Mouse (Mus musculus) myocyte (in vitro differentiated cells): Measurements from ENCODE around the gene Mfsd4a. TPM values are rescaled to one million over a fixed set of nuclear protein-coding genes. Genes with fewer than 3 reads are reported as not detected.

Experiments used
- H3K27me3 ChIP-seq: one replicate; pipeline ENCODE4 v1.6.1; 2011; ENCODE audit not compliant: control insufficient read depth, insufficient read depth, insufficient read length
- H3K36me3 ChIP-seq: one replicate; pipeline ENCODE4 v1.6.1; 2011; ENCODE audit not compliant: control insufficient read depth, insufficient read depth
- H3K4me2 ChIP-seq: one replicate; pipeline ENCODE4 v1.6.1; 2011; ENCODE audit warnings: low read depth, control low read depth
- H3K4me3 ChIP-seq: one replicate; pipeline ENCODE4 v1.5.1; 2011; ENCODE audit warnings: mild to moderate bottlenecking, control low read depth, moderate library complexity
- H3K79me2 ChIP-seq: one replicate; pipeline ENCODE4 v1.6.1; 2011; ENCODE audit not compliant: control insufficient read depth, insufficient read depth
- H3ac ChIP-seq: one replicate; pipeline ENCODE4 v1.6.1; 2011; ENCODE audit not compliant: control insufficient read depth, insufficient read length
- CEBPB ChIP-seq: IDR thresholded peaks from 2 replicates; pipeline ENCODE4 v1.6.1; 2011; ENCODE audit warnings: mild to moderate bottlenecking, moderate library complexity; ENCODE audit not compliant: poor library complexity, insufficient read depth, severe bottlenecking
- E2F4 ChIP-seq: IDR thresholded peaks from one replicate; pipeline ENCODE4 v1.6.1; 2011; ENCODE audit warnings: mild to moderate bottlenecking, control low read depth, moderate library complexity; ENCODE audit not compliant: insufficient read depth
- MAX ChIP-seq: IDR thresholded peaks from one replicate; pipeline ENCODE4 v1.6.1; 2011; ENCODE audit warnings: low read depth, mild to moderate bottlenecking, control low read depth
- MYOD1 ChIP-seq, 3 experiments: IDR thresholded peaks; one replicate each; pipeline ENCODE4 v1.6.1; 2011; ENCODE audit warnings: control low read depth in 2 of 3, low read depth in 2 of 3, mild to moderate bottlenecking in 2 of 3, moderate library complexity in 1 of 3; ENCODE audit not compliant: insufficient read length in 2 of 3, control insufficient read depth in 1 of 3
- MYOG ChIP-seq, 3 experiments: IDR thresholded peaks; one replicate each; pipeline ENCODE4 v1.6.1; 2011; ENCODE audit warnings: control low read depth in 2 of 3, low read depth in 2 of 3, mild to moderate bottlenecking in 2 of 3; ENCODE audit not compliant: insufficient read length in 2 of 3, control insufficient read depth in 1 of 3, insufficient read depth in 1 of 3
- POLR2A ChIP-seq: IDR thresholded peaks from one replicate; pipeline ENCODE4 v1.6.1; 2011; ENCODE audit warnings: low read depth, mild to moderate bottlenecking, control low read depth, moderate library complexity; ENCODE audit not compliant: insufficient read length
- POLR2AphosphoS2 ChIP-seq: IDR thresholded peaks from one replicate; pipeline ENCODE4 v1.6.1; 2011; ENCODE audit warnings: low read depth, control low read depth; ENCODE audit not compliant: insufficient read length
- REST ChIP-seq: IDR thresholded peaks from one replicate; pipeline ENCODE4 v1.6.1; 2011; ENCODE audit warnings: mild to moderate bottlenecking, control low read depth, moderate library complexity; ENCODE audit not compliant: insufficient read depth, insufficient read length
- SRF ChIP-seq: IDR thresholded peaks from one replicate; pipeline ENCODE4 v1.6.1; 2011; ENCODE audit warnings: low read depth; ENCODE audit not compliant: control insufficient read depth, insufficient read length
- TCF12 ChIP-seq: IDR thresholded peaks from one replicate; pipeline ENCODE4 v1.6.1; 2011; ENCODE audit warnings: mild to moderate bottlenecking, control low read depth; ENCODE audit not compliant: poor library complexity, insufficient read depth, severe bottlenecking
- TCF3 ChIP-seq: IDR thresholded peaks from one replicate; pipeline ENCODE4 v1.6.1; 2011; ENCODE audit warnings: low read depth, control low read depth; ENCODE audit not compliant: insufficient read length
- USF1 ChIP-seq: IDR thresholded peaks from one replicate; pipeline ENCODE4 v1.6.1; 2011; ENCODE audit warnings: low read depth, mild to moderate bottlenecking, control low read depth, moderate library complexity
- polyA plus RNA-seq: library from polyadenylated mRNA; unstranded; fragments of >200 nt; fragmentation: generic; extraction: Trizol; gene quantifications from one replicate; pipeline ENCODE4 v1.2.1, GENCODE M21; 2012; ENCODE audit warnings: missing spikeins

Gene Mfsd4a
- polyA plus RNA-seq, 1 experiment: 9.6 TPM

GRCm38 (mm10) chr1:131993169-131994040 is 74.5 kb downstream of the Mfsd4a start:
- Histone ChIP-seq H3K79me2 (no peaks in the 10 kb centered on the region), H3K4me3 (no peak overlapping the region), H3K27me3 (no peaks in the 10 kb centered on the region), H3K4me2 (no peak overlapping the region), H3K36me3 (no peaks in the 10 kb centered on the region), H3ac (no peak overlapping the region)
- TF ChIP-seq E2F4: no peak
- TF ChIP-seq USF1: no peak
- TF ChIP-seq POLR2AphosphoS2: no peak
- no peak for TF ChIP-seq MYOG (IDR thresholded peaks at IDR 0.05; ENCODE audit: control insufficient read depth in 1 of 3, insufficient read depth in 1 of 3, insufficient read length in 2 of 3, low read depth in 2 of 3)
- TF ChIP-seq POLR2A: no peak
- no peak for TF ChIP-seq REST
- TF ChIP-seq SRF: no peak
- no peak for TF ChIP-seq TCF3
- no peak for TF ChIP-seq MAX
- TF ChIP-seq TCF12: no peak

- H3ac ChIP-seq: no peak overlapping the region
- no peaks in the 10 kb centered on the region for H3K36me3 ChIP-seq
- no peaks in the 10 kb centered on the region for H3K27me3 ChIP-seq
- no peak overlapping the region for H3K4me2 ChIP-seq
- H3K79me2 ChIP-seq: no peaks in the 10 kb centered on the region
- TF ChIP-seq SRF (no peak), USF1 (no peak), E2F4 (no peak), MYOG (IDR thresholded peaks at IDR 0.05; ENCODE audit: control insufficient read depth in 1 of 3, insufficient read depth in 1 of 3, insufficient read length in 2 of 3, low read depth in 2 of 3) (no peak), MAX (no peak), POLR2AphosphoS2 (no peak), MYOD1 (IDR thresholded peaks at IDR 0.05; ENCODE audit: control insufficient read depth in 1 of 3, insufficient read length in 2 of 3, low read depth in 2 of 3) (no peak), TCF3 (no peak), TCF12 (no peak), CEBPB (no peak), REST (no peak)
- H3K4me3 ChIP-seq: no peak overlapping the region
Measured at GRCm38 (mm10) chr1:131992561-131993001, 75.3 kb downstream of the Mfsd4a start.

GRCm38 (mm10) chr1:131990083-131990760 is 77.6 kb downstream of the Mfsd4a start:
- Histone ChIP-seq H3K27me3 (no peaks in the 10 kb centered on the region), H3K36me3 (no peaks in the 10 kb centered on the region), H3ac (no peak overlapping the region), H3K79me2 (no peaks in the 10 kb centered on the region), H3K4me3 (no peak overlapping the region), H3K4me2 (no peak overlapping the region)
- no peak for TF ChIP-seq MYOG (IDR thresholded peaks at IDR 0.05; ENCODE audit: control insufficient read depth in 1 of 3, insufficient read depth in 1 of 3, insufficient read length in 2 of 3, low read depth in 2 of 3)

GRCm38 (mm10) chr1:131989476-131989875 is 78.4 kb downstream of the Mfsd4a start:
- TF ChIP-seq MAX: no peak
- no peak for TF ChIP-seq TCF3
- no peak for TF ChIP-seq POLR2A
- TF ChIP-seq MYOG (IDR thresholded peaks at IDR 0.05; ENCODE audit: control insufficient read depth in 1 of 3, insufficient read depth in 1 of 3, insufficient read length in 2 of 3, low read depth in 2 of 3): no peak
- TF ChIP-seq E2F4: no peak
- no peak for TF ChIP-seq CEBPB
- Histone ChIP-seq H3K4me2 (no peak overlapping the region), H3K79me2 (no peaks in the 10 kb centered on the region), H3ac (no peak overlapping the region), H3K27me3 (no peaks in the 10 kb centered on the region), H3K4me3 (no peak overlapping the region), H3K36me3 (no peaks in the 10 kb centered on the region)

GRCm38 (mm10) chr1:131987432-131987831 is 80.4 kb downstream of the Mfsd4a start:
- Histone ChIP-seq H3K4me3 (no peak overlapping the region), H3K27me3 (no peaks in the 10 kb centered on the region), H3K79me2 (no peaks in the 10 kb centered on the region), H3ac (no peak overlapping the region), H3K36me3 (no peaks in the 10 kb centered on the region), H3K4me2 (no peak overlapping the region)
- no peak for TF ChIP-seq POLR2AphosphoS2
- TF ChIP-seq POLR2A: no peak
- TF ChIP-seq MYOD1 (IDR thresholded peaks at IDR 0.05; ENCODE audit: control insufficient read depth in 1 of 3, insufficient read length in 2 of 3, low read depth in 2 of 3): no peak
- TF ChIP-seq USF1: no peak
- TF ChIP-seq MAX: no peak
- no peak for TF ChIP-seq CEBPB
- no peak for TF ChIP-seq TCF12
- TF ChIP-seq E2F4: no peak
- no peak for TF ChIP-seq REST
